Mouse (Mus musculus) kidney, embryonic 15.5 days (tissue): ENCODE data around the gene Snu13. TPM values are rescaled to one million over a fixed set of nuclear protein-coding genes. Genes with fewer than 3 reads are reported as not detected.

Source experiments
- ATAC-seq: fragments of 200-750 bp; cut with Nextera tagmentation; replicated peaks from 2 replicates; pipeline ENCODE4 v1.8.0; 2017; ENCODE audit warnings: moderate TSS enrichment; ENCODE audit not compliant: low FRiP score
- H3K27ac ChIP-seq: fragments of 300-500 bp; sonication (generic); 2 replicates; pipeline ENCODE4 v1.5.1; 2015; ENCODE audit warnings: mild to moderate bottlenecking, inconsistent platforms
- H3K27me3 ChIP-seq: fragments of 300-500 bp; sonication (generic); 2 replicates; pipeline ENCODE4 v1.6.1; 2015; ENCODE audit warnings: inconsistent platforms
- H3K36me3 ChIP-seq: fragments of 300-500 bp; sonication (generic); 2 replicates; pipeline ENCODE4 v1.6.1; 2015; ENCODE audit warnings: inconsistent platforms
- H3K4me1 ChIP-seq: fragments of 300-500 bp; sonication (generic); 2 replicates; pipeline ENCODE4 v1.6.1; 2015; ENCODE audit warnings: inconsistent platforms
- H3K4me2 ChIP-seq: fragments of 300-500 bp; sonication (generic); 2 replicates; pipeline ENCODE4 v1.6.1; 2015; ENCODE audit warnings: moderate library complexity, mild to moderate bottlenecking, inconsistent platforms
- H3K4me3 ChIP-seq: fragments of 300-500 bp; sonication (generic); replicated peaks from 2 replicates; pipeline ENCODE4 v1.5.1; 2015; ENCODE audit warnings: mild to moderate bottlenecking, inconsistent platforms
- H3K9ac ChIP-seq: fragments of 300-500 bp; sonication (generic); 2 replicates; pipeline ENCODE4 v1.6.1; 2015; ENCODE audit warnings: mild to moderate bottlenecking, inconsistent platforms
- H3K9me3 ChIP-seq: fragments of 300-500 bp; sonication (generic); replicated peaks from 2 replicates; pipeline ENCODE4 v1.6.1; 2016; ENCODE audit warnings: inconsistent platforms
- WGBS: fragments of 180-500 bp; shearing (Covaris S2); methylation state at CpG from one replicate; pipeline ENCODE4 v1.1.7; 2015; ENCODE audit warnings: mixed read lengths; 5-methylcytosine and 5-hydroxymethylcytosine counted together
- polyA plus RNA-seq: library from polyadenylated mRNA; unstranded; fragments of >200 nt; fragmentation: Nextera tagmentation; extraction: Ambion mirVana; gene quantifications from 2 replicates; pipeline ENCODE4 v1.2.1, GENCODE M21; 2015

Gene Snu13
- 272 and 286 TPM in 2 replicates for polyA plus RNA-seq

- Histone ChIP-seq H3K36me3 (peaks cover 20% of the 10 kb centered on the region), H3K9me3 (no peaks in the 10 kb centered on the region), H3K27ac (peak within 1 kb of the TSS; percentile 96), H3K4me3 (peak within 1 kb of the TSS; percentile 100), H3K27me3 (0 out of 2 replicates have a peak, but pooled peaks cover 2% of the 10 kb centered on the region), H3K9ac (peak within 1 kb of the TSS; percentile 99), H3K4me2 (peak within 1 kb of the TSS; percentile 84), H3K4me1 (peaks cover 21% of the 10 kb centered on the region)
- ATAC-seq = peak; percentile 80
- under 1% methylated on average over 71 of the region's 74 CpGs for WGBS
These were observed at the start of gene Snu13 for GRCm38 (mm10) chr15:82047080-82047883. Gene Snu13 (minus strand): TSS chr15:82047598.

GRCm38 (mm10) chr15:82091061-82091460 lies 43.7 kb upstream of the Snu13 start:
- Histone ChIP-seq H3K9ac (no peak overlapping the region), H3K27me3 (0 out of 2 replicates have a peak, but pooled peaks cover 4% of the 10 kb centered on the region), H3K9me3 (no peaks in the 10 kb centered on the region), H3K4me2 (no peak overlapping the region), H3K4me1 (no peaks in the 10 kb centered on the region), H3K4me3 (no peak overlapping the region), H3K27ac (no peak overlapping the region), H3K36me3 (no peaks in the 10 kb centered on the region)
- ATAC-seq = no peak
- WGBS = 77% methylated on average over 7 of the region's 7 CpGs

DNA sequence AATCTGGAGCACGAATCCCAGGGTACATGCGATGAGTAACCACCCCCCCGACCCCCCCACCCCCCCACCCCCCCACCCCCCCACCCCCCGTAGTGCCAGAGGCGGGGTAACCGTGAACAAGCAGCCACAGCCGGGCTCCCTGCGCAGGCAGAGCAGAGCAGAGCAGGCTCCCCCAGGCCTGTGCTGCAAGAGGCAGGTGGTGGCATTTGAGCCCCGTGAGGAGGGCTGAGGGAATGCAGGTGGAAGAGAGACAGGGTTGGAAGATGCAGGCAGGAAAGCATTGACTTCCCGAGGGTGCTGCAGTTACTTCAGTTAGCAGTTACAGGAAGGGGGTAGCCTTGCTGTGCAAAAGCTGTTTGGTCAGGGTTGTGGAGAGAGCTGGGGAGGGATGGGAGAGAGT lies 39.9 kb upstream of the Snu13 start:
- H3K27ac ChIP-seq = no peak overlapping the region
- H3K9me3 ChIP-seq = no peaks in the 10 kb centered on the region
- no peak overlapping the region for H3K4me2 ChIP-seq
- H3K27me3 ChIP-seq = peaks cover 8% of the 10 kb centered on the region; the same call in 1 of the 2 replicates
- no peak for ATAC-seq
- H3K36me3 ChIP-seq = no peaks in the 10 kb centered on the region
- no peaks in the 10 kb centered on the region for H3K4me1 ChIP-seq
- 6% methylated on average over 10 of the region's 10 CpGs for WGBS
- no peak overlapping the region for H3K4me3 ChIP-seq
- no peak overlapping the region for H3K9ac ChIP-seq

- no peak for ATAC-seq
- no peak overlapping the region for H3K27ac ChIP-seq
These were observed 38.7 kb upstream of the Snu13 start for GRCm38 (mm10) chr15:82086131-82086530.

GRCm38 (mm10) chr15:82085606-82086005 lies 38.2 kb upstream of the Snu13 start:
- Histone ChIP-seq H3K4me2 (no peak overlapping the region), H3K36me3 (no peaks in the 10 kb centered on the region), H3K27me3 (peaks cover 8% of the 10 kb centered on the region; the same call in 1 of the 2 replicates), H3K4me1 (no peaks in the 10 kb centered on the region), H3K4me3 (no peak overlapping the region), H3K9ac (no peak overlapping the region), H3K27ac (no peak overlapping the region), H3K9me3 (no peaks in the 10 kb centered on the region)
- no peak for ATAC-seq
- WGBS = 77% methylated on average over 9 of the region's 9 CpGs

More at GRCm38 (mm10) chr15:82086131-82086530, 38.7 kb upstream of the Snu13 start:
- Histone ChIP-seq H3K36me3 (no peaks in the 10 kb centered on the region), H3K9ac (no peak overlapping the region), H3K4me2 (no peak overlapping the region), H3K4me3 (no peak overlapping the region), H3K4me1 (no peaks in the 10 kb centered on the region), H3K27me3 (peaks cover 8% of the 10 kb centered on the region; the same call in 1 of the 2 replicates), H3K9me3 (no peaks in the 10 kb centered on the region)
- 78% methylated on average over 12 of the region's 12 CpGs for WGBS

GRCm38 (mm10) chr15:82081161-82081560 lies 33.8 kb upstream of the Snu13 start:
- WGBS = 36% methylated on average over 7 of the region's 7 CpGs
- no peak overlapping the region for H3K9ac ChIP-seq
- no peak for ATAC-seq

GRCm38 (mm10) chr15:82079883-82080282 lies 32.5 kb upstream of the Snu13 start:
- no peaks in the 10 kb centered on the region for H3K36me3 ChIP-seq
- no peak overlapping the region for H3K27ac ChIP-seq
- ATAC-seq = no peak
- H3K27me3 ChIP-seq = peaks cover 2% of the 10 kb centered on the region; the same call in 1 of the 2 replicates
- H3K9ac ChIP-seq = no peak overlapping the region
- no peak overlapping the region for H3K4me2 ChIP-seq
- no peak overlapping the region for H3K4me3 ChIP-seq
- no peaks in the 10 kb centered on the region for H3K4me1 ChIP-seq
- 56% methylated on average over 10 of the region's 10 CpGs for WGBS
- no peaks in the 10 kb centered on the region for H3K9me3 ChIP-seq

More at GRCm38 (mm10) chr15:82081161-82081560, 33.8 kb upstream of the Snu13 start:
- Histone ChIP-seq H3K4me3 (no peak overlapping the region), H3K4me2 (no peak overlapping the region), H3K4me1 (no peaks in the 10 kb centered on the region), H3K9me3 (no peaks in the 10 kb centered on the region), H3K36me3 (no peaks in the 10 kb centered on the region), H3K27me3 (peaks cover 4% of the 10 kb centered on the region; the same call in 1 of the 2 replicates), H3K27ac (no peak overlapping the region)

- Histone ChIP-seq H3K27ac (no peak overlapping the region), H3K9me3 (no peaks in the 10 kb centered on the region), H3K4me3 (no peak overlapping the region), H3K4me1 (peaks cover 5% of the 10 kb centered on the region), H3K4me2 (no peak overlapping the region), H3K36me3 (no peaks in the 10 kb centered on the region), H3K9ac (no peak overlapping the region), H3K27me3 (peaks cover 42% of the 10 kb centered on the region)
- ATAC-seq = no peak
- WGBS = 87% methylated on average over 7 of the region's 7 CpGs
These were observed 26.1 kb upstream of the Snu13 start for GRCm38 (mm10) chr15:82073490-82073889.

DNA sequence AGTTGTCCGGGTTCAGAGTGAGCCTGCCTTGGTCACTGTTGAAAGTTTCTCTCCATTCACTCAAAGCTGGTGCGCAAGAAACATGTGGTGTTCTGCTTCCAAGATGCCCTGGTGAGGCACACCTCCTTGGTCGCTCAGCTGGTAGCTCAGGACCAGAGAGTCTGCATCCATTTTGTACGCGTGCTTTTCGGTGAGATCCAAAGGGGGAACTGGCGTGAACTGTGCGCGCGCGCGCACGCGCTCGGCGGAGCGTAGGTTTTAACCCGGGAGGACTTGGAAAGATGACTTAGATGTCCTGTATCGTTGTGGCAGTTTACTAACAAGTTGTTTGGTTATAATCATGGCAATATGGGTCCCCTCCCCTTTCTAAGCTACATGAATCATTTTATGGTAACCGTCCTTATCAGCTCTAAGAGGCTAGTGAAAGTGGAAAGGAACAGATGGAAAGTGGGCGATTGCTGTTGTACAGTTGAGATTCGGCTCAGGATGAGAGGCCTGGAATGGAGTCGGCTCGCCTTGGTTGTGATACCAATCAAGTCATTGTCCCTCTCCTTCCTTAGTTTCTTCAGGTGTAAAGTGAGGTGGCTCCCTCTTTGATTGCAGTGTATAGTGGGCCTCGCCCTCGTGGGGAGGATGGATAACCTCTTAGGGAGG lies 24.5 kb upstream of the Snu13 start:
- H3K9me3 ChIP-seq = no peaks in the 10 kb centered on the region
- no peak for ATAC-seq
- H3K27ac ChIP-seq = no peak overlapping the region
- 90% methylated on average over 26 of the region's 26 CpGs for WGBS
- H3K36me3 ChIP-seq = no peaks in the 10 kb centered on the region
- H3K9ac ChIP-seq = no peak overlapping the region
- H3K27me3 ChIP-seq = peaks cover 51% of the 10 kb centered on the region
- no peak overlapping the region for H3K4me3 ChIP-seq
- H3K4me1 ChIP-seq = peaks cover 5% of the 10 kb centered on the region
- no peak overlapping the region for H3K4me2 ChIP-seq

DNA sequence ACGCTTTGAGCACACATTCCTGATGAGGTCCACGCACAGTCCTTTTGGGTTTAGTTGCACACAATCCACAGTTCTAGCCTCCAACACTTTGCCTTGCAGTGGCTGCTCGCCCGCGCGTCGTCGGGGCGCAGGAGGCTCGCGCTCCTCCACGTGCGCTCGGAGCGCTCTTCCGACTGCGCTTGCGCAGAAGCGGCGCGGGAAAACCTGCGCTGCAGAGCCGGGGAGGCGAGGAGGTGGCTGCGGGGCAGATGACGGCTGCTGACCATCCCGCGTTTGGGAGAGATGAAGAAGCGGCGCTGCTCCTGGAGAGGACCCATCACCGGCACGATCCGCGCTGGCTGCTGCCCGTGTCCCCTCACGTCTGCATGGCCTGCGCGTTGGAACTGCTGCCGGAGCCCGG lies 22.5 kb upstream of the Snu13 start, which contains the start of gene Mei1:
TSS of gene Mei1 (plus strand) at position 99 of the 400 bp plus-strand sequence.
- H3K4me2 ChIP-seq = peak within 1 kb of the TSS; percentile 54
- H3K27me3 ChIP-seq = peaks cover 55% of the 10 kb centered on the region
- H3K36me3 ChIP-seq = no peaks in the 10 kb centered on the region
- 20% methylated on average over 40 of the region's 40 CpGs for WGBS
- H3K9me3 ChIP-seq = no peaks in the 10 kb centered on the region
- no peak within 1 kb of the TSS for H3K9ac ChIP-seq
- H3K4me1 ChIP-seq = peaks cover 5% of the 10 kb centered on the region
- no peak for ATAC-seq
- H3K27ac ChIP-seq = no peak within 1 kb of the TSS
- peak within 1 kb of the TSS; percentile 28 for H3K4me3 ChIP-seq

DNA sequence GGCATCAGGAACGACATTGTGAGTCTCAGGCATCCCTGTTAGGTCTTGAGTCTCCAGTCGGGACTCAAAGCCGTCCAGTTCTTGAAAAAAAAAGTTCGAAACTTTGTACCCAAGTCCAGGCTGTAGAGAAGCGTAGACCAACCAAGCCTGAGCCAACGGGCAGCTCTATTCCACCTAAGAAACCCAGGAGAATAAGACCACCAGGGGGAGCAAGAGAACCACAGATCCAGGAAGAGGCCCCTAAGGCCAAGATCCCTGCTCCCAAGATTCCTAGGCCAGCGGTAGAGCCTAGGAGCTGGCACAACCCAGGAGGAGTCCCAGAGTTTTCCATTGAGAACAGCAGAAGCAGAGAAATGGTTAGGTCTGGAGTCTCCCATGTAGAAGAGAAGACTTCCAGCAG lies 18.1 kb upstream of the Snu13 start:
- H3K27me3 ChIP-seq = peaks cover 66% of the 10 kb centered on the region
- ATAC-seq = no peak; the same call in 1 of the 2 replicates
- no peaks in the 10 kb centered on the region for H3K9me3 ChIP-seq
- WGBS = 15% methylated on average over 7 of the region's 7 CpGs
- H3K4me1 ChIP-seq = peaks cover 5% of the 10 kb centered on the region
- no peaks in the 10 kb centered on the region for H3K36me3 ChIP-seq
- H3K4me2 ChIP-seq = peak overlapping the region; percentile 25; the same call in 1 of the 2 replicates
- H3K9ac ChIP-seq = 0 out of 2 replicates have a peak overlapping the region, but pooled peaks have one; percentile 7
- H3K27ac ChIP-seq = no peak overlapping the region
- no peak overlapping the region for H3K4me3 ChIP-seq

- WGBS = 45% methylated on average over 14 of the region's 14 CpGs
- H3K27ac ChIP-seq = no peak overlapping the region
- no peak overlapping the region for H3K4me3 ChIP-seq
- H3K9ac ChIP-seq = no peak overlapping the region
- no peaks in the 10 kb centered on the region for H3K9me3 ChIP-seq
- H3K36me3 ChIP-seq = no peaks in the 10 kb centered on the region
- no peaks in the 10 kb centered on the region for H3K4me1 ChIP-seq
- H3K27me3 ChIP-seq = peaks cover 50% of the 10 kb centered on the region
- no peak overlapping the region for H3K4me2 ChIP-seq
- no peak for ATAC-seq
These were observed 16.5 kb upstream of the Snu13 start for GRCm38 (mm10) chr15:82063909-82064308.
